Mouse (Mus musculus) thymus, postnatal 36 days (tissue): Measurements from ENCODE around the gene Gtf2f1.
A peak's percentile ranks its signal among the peaks of the same experiment; 100 is the strongest.

Experiments
- DNase-seq, 2 experiments: peaks; one replicate each; pipeline ENCODE4 v3.0.0; 2022; ENCODE audit warnings: mixed read lengths in 2 of 2

The Gtf2f1 gene

DNA sequence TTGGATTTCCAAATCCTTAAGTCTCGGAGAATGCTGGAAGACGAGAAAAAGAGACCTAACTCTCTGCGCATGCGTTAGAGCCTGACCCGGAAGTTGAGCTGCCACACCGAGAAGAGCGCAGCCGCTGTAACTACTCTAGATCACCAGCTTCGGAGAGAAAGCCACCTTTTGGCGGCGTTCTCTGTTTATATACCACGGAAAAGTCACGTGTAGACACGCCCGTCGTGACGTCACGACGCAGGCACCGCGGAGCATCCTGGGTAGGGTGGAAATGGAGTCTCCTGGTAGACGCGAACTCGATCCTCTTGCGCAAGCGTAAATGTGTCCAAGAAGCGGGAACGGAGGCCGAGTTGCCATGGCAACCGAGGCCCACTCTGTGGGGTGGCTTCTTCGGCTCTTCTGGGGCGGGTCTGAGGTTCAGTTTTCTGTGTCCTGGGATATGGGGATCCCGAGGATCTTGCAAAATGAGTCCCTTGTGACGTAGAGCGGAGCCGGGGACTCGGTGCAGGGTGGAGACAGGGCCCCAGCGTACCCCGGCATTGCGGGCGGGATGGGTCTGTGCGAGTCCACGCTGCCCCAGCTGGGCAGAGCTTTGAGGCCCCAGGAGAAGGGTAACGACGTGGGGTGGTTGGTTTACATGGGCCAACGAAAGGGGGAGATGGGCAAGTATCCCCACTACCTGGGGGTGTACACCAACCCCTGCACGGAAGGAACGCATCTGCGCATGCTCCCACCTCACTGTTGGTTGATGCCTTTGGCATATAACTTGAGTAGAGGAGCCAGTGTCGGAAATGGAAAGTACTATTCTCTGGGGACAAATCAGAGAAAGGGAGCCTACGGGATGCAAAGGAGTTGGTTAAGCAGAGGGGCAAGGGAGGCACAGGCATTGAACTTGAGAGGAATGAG lies at the start of gene Gtf2f1, which contains the start of gene Gm17949:
Gene Gtf2f1, minus strand, starts transcription at position 53 of the 906 bp plus-strand sequence.
Gene Gm17949, plus strand, starts transcription at position 234 of the 906 bp plus-strand sequence.
- DNase-seq: peak; percentile 90 to 92

- DNase-seq: peak; percentile 97 to 98
These were observed 49.2 kb upstream of the Gtf2f1 start for GRCm38 (mm10) chr17:57060231-57060801.

- DNase-seq: peak; percentile 76 to 82
These were observed 48.4 kb upstream of the Gtf2f1 start, which contains the start of gene Slc25a23 for GRCm38 (mm10) chr17:57059486-57059977. TSS of gene Slc25a23 (minus strand) at chr17:57059863.

DNA sequence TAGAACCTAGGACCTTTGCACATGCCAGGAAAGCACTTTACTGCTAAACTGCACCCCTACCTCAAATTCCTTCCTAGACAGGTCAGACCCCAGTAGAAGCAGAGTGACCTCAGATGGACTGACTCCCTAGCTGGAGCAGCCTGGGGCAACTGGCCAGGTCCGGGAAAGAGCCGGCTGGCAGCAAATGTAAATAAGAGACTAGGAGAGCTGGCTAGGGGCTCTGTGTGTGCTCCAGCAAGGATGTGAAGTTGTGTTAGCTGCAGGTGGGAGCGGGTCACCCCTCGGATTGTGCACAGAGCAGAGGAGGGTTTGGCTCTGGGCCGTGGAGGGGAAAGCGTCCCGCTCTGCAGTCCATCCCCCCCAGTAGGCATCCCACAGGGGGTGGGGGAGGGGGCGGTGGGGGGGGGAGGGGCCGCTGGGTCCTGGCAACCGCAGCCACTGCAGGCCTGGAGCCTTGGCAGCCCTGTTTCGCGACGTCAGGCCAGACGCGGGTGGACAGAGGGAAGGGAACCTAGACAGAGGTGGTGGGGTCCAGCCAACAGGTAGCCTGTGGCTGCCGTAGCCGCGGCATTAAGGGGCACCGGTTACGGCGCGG lies 47.9 kb upstream of the Gtf2f1 start, which contains the start of gene Crb3:
Gene Crb3, plus strand, starts transcription at position 215 of the 595 bp plus-strand sequence.
- peak in 1 of 2 experiments; percentile 15 for DNase-seq

DNA sequence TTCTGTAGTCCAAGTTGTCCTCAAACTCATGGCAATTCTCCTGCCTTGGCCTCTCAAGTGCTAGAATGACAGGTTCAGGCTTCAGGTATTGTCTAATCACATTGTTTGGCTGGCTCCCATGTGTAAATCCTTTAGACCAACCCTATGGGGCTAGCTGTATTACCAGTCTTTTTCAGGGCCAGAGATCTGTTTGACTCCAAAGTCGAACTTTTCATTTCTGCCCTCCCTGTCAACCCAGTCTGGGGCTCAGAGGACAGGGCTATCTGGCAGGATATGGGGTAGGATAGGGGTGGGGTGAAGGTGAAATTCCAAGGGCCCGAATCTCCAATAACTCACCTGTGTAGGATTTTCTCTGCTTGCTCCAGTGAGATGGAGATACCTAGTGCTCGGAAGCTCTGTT lies 45.2 kb upstream of the Gtf2f1 start:
- DNase-seq: no peak

DNA sequence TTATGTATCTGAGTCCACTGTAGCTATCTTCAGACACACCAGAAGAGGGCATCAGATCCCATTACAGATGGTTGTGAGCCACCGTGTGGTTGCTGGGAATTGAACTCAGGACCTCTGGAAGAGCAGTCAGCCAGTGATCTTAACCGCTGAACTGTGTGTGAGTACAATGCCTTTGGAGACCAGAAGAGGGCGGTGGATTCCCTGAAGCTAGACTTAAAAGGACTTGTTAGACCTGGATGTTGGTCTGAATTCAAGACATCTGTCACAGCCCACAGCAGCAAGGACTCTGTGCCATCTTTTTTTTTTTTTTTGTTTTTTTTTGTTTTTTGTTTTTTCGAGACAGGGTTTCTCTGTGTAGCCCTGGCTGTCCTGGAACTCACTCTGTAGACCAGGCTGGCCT lies 40.6 kb upstream of the Gtf2f1 start:
- DNase-seq: peak; percentile 38 to 46

DNA sequence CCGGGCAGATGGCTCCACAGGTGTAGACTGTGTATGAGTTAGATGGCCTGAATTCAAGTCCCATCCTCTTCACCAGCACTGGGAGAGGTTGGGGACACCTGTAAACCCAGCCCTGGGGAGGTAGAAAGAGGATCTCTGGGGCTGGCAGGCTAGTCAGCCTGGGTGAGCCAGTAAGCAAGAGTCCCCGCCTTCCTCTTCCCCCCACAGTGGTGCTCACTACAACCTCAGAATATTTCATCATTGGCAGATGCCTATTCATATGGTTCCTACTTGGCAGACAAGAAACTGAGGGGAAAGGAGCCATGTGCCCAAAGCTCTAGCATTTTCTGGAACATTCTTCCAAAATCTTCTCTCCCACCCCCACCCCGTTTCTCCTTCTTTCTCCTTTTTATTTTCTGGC lies 37.7 kb upstream of the Gtf2f1 start:
- no peak for DNase-seq

- DNase-seq: no peak
These were observed 36.3 kb upstream of the Gtf2f1 start for GRCm38 (mm10) chr17:57047406-57047805.

DNA sequence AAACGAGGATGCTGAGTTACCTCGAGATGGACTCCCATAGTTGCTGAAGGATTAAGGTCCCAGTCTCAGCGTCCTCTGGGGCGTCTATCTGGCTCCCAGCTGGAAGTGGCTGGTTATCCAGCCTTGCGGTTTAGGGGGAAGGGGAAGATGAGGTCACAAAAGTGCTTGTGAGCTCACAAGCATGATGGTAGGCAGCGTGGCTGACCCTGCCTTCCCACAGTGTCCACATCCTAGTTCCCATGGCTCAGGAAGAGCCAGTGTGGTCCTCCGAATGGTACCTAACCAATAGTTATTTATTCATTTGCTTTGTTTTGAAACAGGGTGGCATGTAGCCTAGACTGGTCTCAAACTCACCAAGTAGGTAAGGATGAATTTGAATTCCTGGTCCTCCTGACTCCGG lies 30.5 kb upstream of the Gtf2f1 start, which contains the start of gene Slc25a41:
Gene Slc25a41, minus strand, starts transcription at position 101 of the 400 bp plus-strand sequence.
- DNase-seq: no peak

GRCm38 (mm10) chr17:57038978-57039377 lies 27.9 kb upstream of the Gtf2f1 start:
- no peak for DNase-seq

- no peak for DNase-seq
These were observed 21.8 kb upstream of the Gtf2f1 start for GRCm38 (mm10) chr17:57032854-57033253.

DNA sequence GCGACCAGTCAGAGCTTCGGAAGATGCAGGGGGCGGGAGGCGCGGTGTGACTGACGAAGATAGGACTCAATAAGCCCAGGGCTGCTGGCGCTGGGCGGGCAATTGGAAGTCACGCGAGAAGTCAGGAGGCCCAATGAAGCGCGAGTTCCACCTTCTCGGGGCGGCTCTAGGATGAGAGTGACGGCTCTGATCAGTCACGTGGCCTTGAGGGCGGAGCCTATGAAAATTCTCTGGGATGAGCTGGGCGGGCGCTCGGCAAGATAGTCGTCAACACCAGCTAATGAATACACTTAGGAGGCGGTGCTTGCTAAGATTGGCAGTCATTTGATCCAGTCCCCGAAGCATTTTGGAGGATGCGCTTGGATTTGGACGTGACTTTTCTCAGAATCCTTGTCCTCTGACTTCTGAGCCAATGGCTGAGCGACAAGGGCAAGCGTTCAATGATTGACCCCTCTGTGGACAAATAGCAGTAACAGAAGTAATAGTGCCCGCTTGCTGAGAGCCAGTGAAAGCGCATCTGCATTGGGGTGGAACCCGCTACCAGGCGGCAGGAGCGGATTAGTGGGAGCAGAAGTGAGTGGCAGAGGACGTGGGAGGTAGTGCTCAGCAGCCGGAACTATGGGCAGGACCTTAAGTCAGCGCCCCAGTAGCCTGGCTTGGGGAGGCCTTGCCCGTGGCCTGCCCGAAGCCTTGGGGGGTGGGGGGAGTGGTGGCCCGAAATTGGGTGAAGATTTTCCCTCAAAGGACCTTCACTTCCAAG lies 20.8 kb upstream of the Gtf2f1 start:
- DNase-seq: peak; percentile 98 to 100

DNA sequence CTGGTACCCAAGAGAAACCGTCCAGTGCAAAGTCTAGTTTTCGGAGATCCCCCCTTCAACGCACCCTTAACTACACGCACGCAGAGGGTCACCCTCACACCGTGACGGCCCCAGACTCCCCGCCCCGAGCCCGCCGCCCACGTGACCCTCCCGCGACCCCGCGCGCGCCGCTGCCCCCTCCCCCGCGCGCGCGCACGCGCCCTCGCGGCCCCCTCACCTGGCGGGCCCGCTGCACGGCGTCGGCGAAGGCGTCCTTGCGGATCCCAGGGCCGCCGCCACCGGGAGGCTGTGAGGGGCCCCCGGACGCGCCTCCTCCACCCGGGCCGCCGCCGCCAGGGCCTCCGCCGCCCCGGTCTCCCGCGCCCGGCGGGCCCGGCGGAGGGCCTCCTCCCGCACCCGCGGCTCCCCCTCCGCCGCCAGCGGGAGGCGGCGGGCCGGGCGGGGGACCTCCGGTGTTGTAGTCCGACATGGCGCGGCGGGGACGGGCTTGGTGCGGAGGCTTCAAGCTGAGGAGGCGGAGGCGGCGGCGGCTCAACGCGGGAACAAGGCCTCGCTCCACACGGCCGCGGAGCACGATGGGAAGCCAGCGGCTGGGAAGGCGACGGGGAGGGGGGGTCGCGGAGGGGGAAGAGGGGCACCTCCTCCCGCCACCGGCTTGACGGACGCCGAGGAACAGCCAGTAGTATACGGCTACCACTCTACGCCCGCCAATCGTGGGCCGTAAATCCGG lies 20.0 kb upstream of the Gtf2f1 start, which contains the start of gene Khsrp:
Gene Khsrp, minus strand, starts transcription at position 592 of the 730 bp plus-strand sequence.
- peak; percentile 64 to 80 for DNase-seq

- no peak for DNase-seq
These were observed 18.6 kb upstream of the Gtf2f1 start for GRCm38 (mm10) chr17:57029691-57030090.

- DNase-seq: no peak
These were observed 16.4 kb upstream of the Gtf2f1 start for GRCm38 (mm10) chr17:57027471-57027870.

DNA sequence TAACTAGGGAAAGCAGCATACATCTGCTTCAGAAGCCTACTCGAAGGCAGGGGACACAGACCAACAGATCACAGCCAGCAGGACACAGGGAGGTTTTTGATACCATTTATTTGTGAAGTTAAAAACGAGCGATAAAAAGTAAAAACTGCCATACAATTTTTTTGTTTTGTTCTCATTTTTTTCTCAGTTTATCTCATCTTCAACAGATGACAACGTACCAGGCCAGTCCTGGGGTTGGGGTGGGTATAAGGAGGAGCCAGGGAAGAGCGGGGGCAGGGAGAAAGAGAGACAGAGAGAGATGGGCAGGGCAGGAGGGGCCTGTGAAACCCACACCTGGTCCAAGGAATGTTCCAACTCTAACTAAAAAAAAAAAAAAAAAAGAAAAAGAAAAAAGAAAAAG lies 9.9 kb upstream of the Gtf2f1 start:
- no peak for DNase-seq

GRCm38 (mm10) chr17:57019693-57020092 lies 8.6 kb upstream of the Gtf2f1 start:
- DNase-seq: no peak

DNA sequence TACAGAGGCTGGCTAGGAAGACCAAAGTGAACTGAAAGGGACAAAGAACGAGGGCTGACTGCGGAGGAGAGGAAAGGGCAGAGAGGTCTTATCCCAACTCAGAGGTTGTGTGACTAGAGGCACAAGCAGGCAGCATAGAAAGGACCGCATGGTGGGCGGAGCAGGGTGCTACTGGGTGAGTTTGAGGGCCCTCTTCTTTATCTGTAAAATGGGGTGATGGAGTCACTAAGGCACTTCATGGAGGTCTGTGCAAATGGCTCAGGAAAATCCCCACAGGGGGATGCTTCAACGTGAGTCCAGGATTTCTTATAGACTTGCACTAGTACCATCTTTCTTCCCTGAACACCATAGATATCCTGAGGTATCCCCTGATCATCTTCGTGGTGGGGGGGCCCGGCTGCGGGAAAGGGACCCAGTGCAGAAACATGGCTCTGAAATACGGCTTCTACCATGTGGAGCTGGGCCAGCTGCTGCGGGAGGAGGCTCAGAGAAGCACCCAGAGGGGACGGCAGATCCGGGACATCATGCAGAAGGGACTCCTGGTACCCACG lies 1.2 kb upstream of the Gtf2f1 start:
- peak in 1 of 2 experiments; percentile 33 for DNase-seq

DNA sequence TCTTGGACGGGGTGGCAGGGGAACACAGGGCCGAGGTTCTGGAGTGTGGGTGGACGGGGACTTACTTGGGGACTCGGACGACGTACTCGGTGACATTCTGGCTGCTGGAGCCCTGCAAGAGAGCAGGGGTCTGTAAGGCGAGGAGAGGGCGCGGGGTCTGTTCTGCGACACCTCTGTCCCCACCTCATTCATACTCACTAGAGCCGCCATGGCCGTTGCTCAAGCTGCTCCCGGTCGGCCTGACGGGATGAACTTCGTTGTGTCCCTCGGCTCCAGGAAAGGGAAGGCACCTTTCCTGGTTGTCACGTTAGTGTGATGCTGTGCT lies 215 bp downstream of the Gtf2f1 start:
- DNase-seq: no peak

- no peak for DNase-seq
These were observed 3.8 kb downstream of the Gtf2f1 start for GRCm38 (mm10) chr17:57007137-57007905.

DNA sequence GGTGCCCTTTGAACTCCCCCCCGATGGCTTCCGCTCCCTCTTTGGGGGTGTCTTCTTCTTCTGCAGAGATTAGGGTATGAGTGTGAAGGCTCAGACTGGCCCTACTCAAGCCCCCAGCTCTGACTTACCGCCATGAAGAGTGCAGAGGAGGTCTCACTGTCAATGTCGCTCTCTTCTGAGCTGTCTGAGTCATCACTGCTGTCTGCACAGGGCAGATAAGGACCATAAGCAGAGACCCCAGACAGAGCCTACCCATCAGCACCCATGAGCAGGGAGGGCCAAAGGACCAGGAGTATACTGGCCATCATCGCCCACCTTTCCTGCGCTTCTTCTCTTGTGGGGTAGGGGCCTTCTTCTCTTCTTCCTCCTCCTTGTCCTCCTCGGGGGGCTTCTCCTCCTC lies 7.1 kb downstream of the Gtf2f1 start:
- DNase-seq: no peak
